Mouse (Mus musculus): ENCODE data around the gene Mdm1.

GRCm38 (mm10) chr10:118100570-118100969 is 41.0 kb upstream of the Mdm1 start:
- TF ChIP-seq EP300 (IDR thresholded peaks at IDR 0.05) = no peak
- no peak for TF ChIP-seq CTCF (IDR thresholded peaks at IDR 0.05)
